Mouse (Mus musculus) ES-Bruce4 (cell line): ENCODE measurements around the gene Arl14.

Source experiments
- CTCF ChIP-seq: IDR thresholded peaks from one replicate; pipeline ENCODE4 v1.8.1; 2011; ENCODE audit warnings: low read depth, low read length
- EP300 ChIP-seq: IDR thresholded peaks from 2 replicates; pipeline ENCODE4 v1.6.1; 2011; ENCODE audit warnings: low read depth, low read length; ENCODE audit not compliant: insufficient read depth
- POLR2A ChIP-seq: IDR thresholded peaks from one replicate; pipeline ENCODE4 v1.8.1; 2011; ENCODE audit warnings: low read length; ENCODE audit not compliant: insufficient read depth

GRCm38 (mm10) chr3:69228002-69228401 lies 5.8 kb downstream of the Arl14 start:
- TF ChIP-seq CTCF (no peak), EP300 (no peak), POLR2A (no peak)
